Mouse (Mus musculus): ENCODE data around the gene Hat1. TPM values are rescaled to one million over a fixed set of nuclear protein-coding genes. Genes with fewer than 3 reads are reported as not detected.

Hat1 gene
- 142 and 147 TPM in 2 replicates for polyA plus RNA-seq (2016; fragmentation: Nextera tagmentation; extraction: Ambion mirVana)

- peak within 1 kb of the TSS; percentile 71 for H3K4me2 ChIP-seq
- peaks cover 8% of the 10 kb centered on the region for H3K4me1 ChIP-seq (replicated peaks)
- H3K27me3 ChIP-seq = no peaks in the 10 kb centered on the region
- ATAC-seq (ENCODE audit: insufficient number of reproducible peaks, insufficient read depth, low FRiP score, low TSS enrichment, low read depth) = peak; percentile 97
- H3K27ac ChIP-seq = peak within 1 kb of the TSS; percentile 78
- peak within 1 kb of the TSS; percentile 86 for H3K9ac ChIP-seq (replicated peaks)
- H3K9me3 ChIP-seq = no peaks in the 10 kb centered on the region
- under 1% methylated on average over 66 of the region's 66 CpGs for WGBS
- peak within 1 kb of the TSS; percentile 67 for H3K4me3 ChIP-seq (replicated peaks)
- H3K36me3 ChIP-seq = peaks cover 23% of the 10 kb centered on the region
Measured at GRCm38 (mm10) chr2:71388951-71389763, at the start of gene Hat1. Gene Hat1 (plus strand): TSS chr2:71388958.

- no peak overlapping the region for H3K27ac ChIP-seq
- peaks cover 17% of the 10 kb centered on the region for H3K36me3 ChIP-seq
- WGBS = 88% methylated on average over 5 of the region's 5 CpGs
Measured at GRCm38 (mm10) chr2:71340126-71340525, 48.6 kb upstream of the Hat1 start.

GRCm38 (mm10) chr2:71343884-71344640 lies 44.7 kb upstream of the Hat1 start:
- Histone ChIP-seq H3K4me3 (replicated peaks) (no peak overlapping the region), H3K4me1 (replicated peaks) (no peaks in the 10 kb centered on the region), H3K36me3 (peaks cover 16% of the 10 kb centered on the region), H3K27me3 (no peaks in the 10 kb centered on the region), H3K9me3 (peaks cover 5% of the 10 kb centered on the region; the same call in 1 of the 2 replicates), H3K27ac (no peak overlapping the region), H3K9ac (replicated peaks) (no peak overlapping the region), H3K4me2 (no peak overlapping the region)
- 94% methylated on average over 10 of the region's 10 CpGs for WGBS
- no peak for ATAC-seq (ENCODE audit: insufficient number of reproducible peaks, insufficient read depth, low FRiP score, low TSS enrichment, low read depth)

More at GRCm38 (mm10) chr2:71340126-71340525, 48.6 kb upstream of the Hat1 start:
- Histone ChIP-seq H3K27me3 (no peaks in the 10 kb centered on the region), H3K4me1 (replicated peaks) (no peaks in the 10 kb centered on the region), H3K4me2 (no peak overlapping the region), H3K9me3 (peaks cover 5% of the 10 kb centered on the region; the same call in 1 of the 2 replicates), H3K4me3 (replicated peaks) (no peak overlapping the region), H3K9ac (replicated peaks) (no peak overlapping the region)
- ATAC-seq (ENCODE audit: insufficient number of reproducible peaks, insufficient read depth, low FRiP score, low TSS enrichment, low read depth) = no peak

GRCm38 (mm10) chr2:71347160-71347559 lies 41.6 kb upstream of the Hat1 start:
- H3K9me3 ChIP-seq = peaks cover 5% of the 10 kb centered on the region; the same call in 1 of the 2 replicates
- no peak for ATAC-seq (ENCODE audit: insufficient number of reproducible peaks, insufficient read depth, low FRiP score, low TSS enrichment, low read depth)
- no peaks in the 10 kb centered on the region for H3K27me3 ChIP-seq
- no peak overlapping the region for H3K4me3 ChIP-seq (replicated peaks)
- peaks cover 16% of the 10 kb centered on the region for H3K36me3 ChIP-seq
- H3K4me1 ChIP-seq (replicated peaks) = no peaks in the 10 kb centered on the region
- WGBS = 89% methylated on average over 10 of the region's 10 CpGs
- no peak overlapping the region for H3K9ac ChIP-seq (replicated peaks)
- no peak overlapping the region for H3K27ac ChIP-seq
- H3K4me2 ChIP-seq = no peak overlapping the region

GRCm38 (mm10) chr2:71347732-71348490 lies 40.8 kb upstream of the Hat1 start:
- H3K4me3 ChIP-seq (replicated peaks) = no peak overlapping the region

GRCm38 (mm10) chr2:71349511-71349910 lies 39.2 kb upstream of the Hat1 start:
- no peak overlapping the region for H3K27ac ChIP-seq
- H3K9me3 ChIP-seq = no peaks in the 10 kb centered on the region
- no peaks in the 10 kb centered on the region for H3K36me3 ChIP-seq
- H3K27me3 ChIP-seq = no peaks in the 10 kb centered on the region
- no peak overlapping the region for H3K4me2 ChIP-seq
- no peak overlapping the region for H3K4me3 ChIP-seq (replicated peaks)
- no peaks in the 10 kb centered on the region for H3K4me1 ChIP-seq (replicated peaks)
- ATAC-seq (ENCODE audit: insufficient number of reproducible peaks, insufficient read depth, low FRiP score, low TSS enrichment, low read depth) = no peak
- no peak overlapping the region for H3K9ac ChIP-seq (replicated peaks)
- 73% methylated on average over 2 of the region's 2 CpGs for WGBS

More at GRCm38 (mm10) chr2:71347732-71348490, 40.8 kb upstream of the Hat1 start:
- 95% methylated on average over 20 of the region's 20 CpGs for WGBS
- H3K9ac ChIP-seq (replicated peaks) = no peak overlapping the region
- H3K4me1 ChIP-seq (replicated peaks) = no peaks in the 10 kb centered on the region
- H3K27me3 ChIP-seq = no peaks in the 10 kb centered on the region
- peaks cover 8% of the 10 kb centered on the region for H3K36me3 ChIP-seq
- no peak overlapping the region for H3K27ac ChIP-seq
- peaks cover 5% of the 10 kb centered on the region; the same call in 1 of the 2 replicates for H3K9me3 ChIP-seq
- H3K4me2 ChIP-seq = no peak overlapping the region
- ATAC-seq (ENCODE audit: insufficient number of reproducible peaks, insufficient read depth, low FRiP score, low TSS enrichment, low read depth) = no peak

- no peaks in the 10 kb centered on the region for H3K27me3 ChIP-seq
- no peaks in the 10 kb centered on the region for H3K4me1 ChIP-seq (replicated peaks)
- no peak overlapping the region for H3K27ac ChIP-seq
- no peak overlapping the region for H3K4me2 ChIP-seq
- no peak overlapping the region for H3K9ac ChIP-seq (replicated peaks)
- WGBS = 78% methylated on average over 7 of the region's 7 CpGs
- H3K9me3 ChIP-seq = no peaks in the 10 kb centered on the region
- H3K4me3 ChIP-seq (replicated peaks) = no peak overlapping the region
- no peak for ATAC-seq (ENCODE audit: insufficient number of reproducible peaks, insufficient read depth, low FRiP score, low TSS enrichment, low read depth)
- H3K36me3 ChIP-seq = no peaks in the 10 kb centered on the region
Measured at GRCm38 (mm10) chr2:71350181-71350580, 38.6 kb upstream of the Hat1 start.

- no peak overlapping the region for H3K27ac ChIP-seq
- H3K27me3 ChIP-seq = no peaks in the 10 kb centered on the region
- WGBS = 84% methylated on average over 11 of the region's 11 CpGs
- H3K4me1 ChIP-seq (replicated peaks) = no peaks in the 10 kb centered on the region
- no peak overlapping the region for H3K4me2 ChIP-seq
- ATAC-seq (ENCODE audit: insufficient number of reproducible peaks, insufficient read depth, low FRiP score, low TSS enrichment, low read depth) = no peak
- no peak overlapping the region for H3K4me3 ChIP-seq (replicated peaks)
- H3K9me3 ChIP-seq = no peaks in the 10 kb centered on the region
- H3K36me3 ChIP-seq = no peaks in the 10 kb centered on the region
- H3K9ac ChIP-seq (replicated peaks) = no peak overlapping the region
Measured at GRCm38 (mm10) chr2:71350904-71351726, 37.6 kb upstream of the Hat1 start.

- H3K27me3 ChIP-seq = no peaks in the 10 kb centered on the region
- no peaks in the 10 kb centered on the region for H3K36me3 ChIP-seq
- 84% methylated on average over 3 of the region's 3 CpGs for WGBS
- no peaks in the 10 kb centered on the region for H3K9me3 ChIP-seq
- no peak overlapping the region for H3K4me3 ChIP-seq (replicated peaks)
- no peak overlapping the region for H3K9ac ChIP-seq (replicated peaks)
- no peak for ATAC-seq (ENCODE audit: insufficient number of reproducible peaks, insufficient read depth, low FRiP score, low TSS enrichment, low read depth)
- no peaks in the 10 kb centered on the region for H3K4me1 ChIP-seq (replicated peaks)
- H3K27ac ChIP-seq = no peak overlapping the region
- H3K4me2 ChIP-seq = no peak overlapping the region
Measured at GRCm38 (mm10) chr2:71351727-71351987, 37.1 kb upstream of the Hat1 start.

GRCm38 (mm10) chr2:71353306-71354054 lies 35.3 kb upstream of the Hat1 start:
- Histone ChIP-seq H3K4me1 (replicated peaks) (no peaks in the 10 kb centered on the region), H3K9me3 (no peaks in the 10 kb centered on the region), H3K4me3 (replicated peaks) (no peak overlapping the region), H3K27me3 (no peaks in the 10 kb centered on the region), H3K36me3 (no peaks in the 10 kb centered on the region), H3K27ac (no peak overlapping the region), H3K4me2 (no peak overlapping the region), H3K9ac (replicated peaks) (no peak overlapping the region)
- WGBS = 51% methylated on average over 10 of the region's 10 CpGs
- no peak for ATAC-seq (ENCODE audit: insufficient number of reproducible peaks, insufficient read depth, low FRiP score, low TSS enrichment, low read depth)
